Mouse (Mus musculus): ENCODE data around the gene Plxna2. TPM values are rescaled to one million over a fixed set of nuclear protein-coding genes. Genes with fewer than 3 reads are reported as not detected.

Gene Plxna2
- polyA plus RNA-seq, 1 experiment from 2014 or later = 27.9 TPM

- no peak overlapping the region for H3K4me3 ChIP-seq
- no peaks in the 10 kb centered on the region for H3K9me3 ChIP-seq (replicated peaks)
- no peak for ATAC-seq (ENCODE audit: low FRiP score)
- WGBS = 76% methylated on average over 2 of the region's 2 CpGs
- no peak overlapping the region for H3K9ac ChIP-seq
- 0 out of 2 replicates have a peak, but pooled peaks cover 13% of the 10 kb centered on the region for H3K36me3 ChIP-seq
- H3K4me1 ChIP-seq = peaks cover 39% of the 10 kb centered on the region
- peak overlapping the region; percentile 52; the same call in 1 of the 2 replicates for H3K27ac ChIP-seq
- no peaks in the 10 kb centered on the region for H3K27me3 ChIP-seq
- no peak overlapping the region for H3K4me2 ChIP-seq (replicated peaks)
These were observed 127.3 kb downstream of the Plxna2 start for GRCm38 (mm10) chr1:194745177-194745934.

GRCm38 (mm10) chr1:194746332-194747249, 128.6 kb downstream of the Plxna2 start:
- H3K9ac ChIP-seq = no peak overlapping the region
- peaks cover 26% of the 10 kb centered on the region for H3K36me3 ChIP-seq
- peak overlapping the region; percentile 52 for H3K27ac ChIP-seq
- H3K4me2 ChIP-seq (replicated peaks) = no peak overlapping the region
- WGBS = 24% methylated on average over 6 of the region's 6 CpGs
- H3K9me3 ChIP-seq (replicated peaks) = no peaks in the 10 kb centered on the region
- peaks cover 39% of the 10 kb centered on the region for H3K4me1 ChIP-seq
- H3K4me3 ChIP-seq = no peak overlapping the region
- ATAC-seq (ENCODE audit: low FRiP score) = peak; percentile 88
- H3K27me3 ChIP-seq = no peaks in the 10 kb centered on the region

- Histone ChIP-seq H3K36me3 (peaks cover 32% of the 10 kb centered on the region), H3K27ac (peak overlapping the region; percentile 52; the same call in 1 of the 2 replicates), H3K4me1 (peaks cover 39% of the 10 kb centered on the region), H3K27me3 (no peaks in the 10 kb centered on the region), H3K4me3 (no peak overlapping the region), H3K9me3 (replicated peaks) (no peaks in the 10 kb centered on the region), H3K9ac (no peak overlapping the region), H3K4me2 (replicated peaks) (no peak overlapping the region)
- ATAC-seq (ENCODE audit: low FRiP score) = peak; percentile 53
These were observed 129.2 kb downstream of the Plxna2 start for GRCm38 (mm10) chr1:194747258-194747657.

- H3K27me3 ChIP-seq = no peaks in the 10 kb centered on the region
- 0 out of 2 replicates have a peak, but pooled peaks cover 3% of the 10 kb centered on the region for H3K4me1 ChIP-seq
- no peak overlapping the region for H3K4me2 ChIP-seq (replicated peaks)
- ATAC-seq (ENCODE audit: low FRiP score) = no peak
- H3K36me3 ChIP-seq = peaks cover 60% of the 10 kb centered on the region
- no peak overlapping the region for H3K9ac ChIP-seq
- H3K27ac ChIP-seq = no peak overlapping the region
- no peaks in the 10 kb centered on the region for H3K9me3 ChIP-seq (replicated peaks)
- 46% methylated on average over 2 of the region's 2 CpGs for WGBS
- H3K4me3 ChIP-seq = no peak overlapping the region
These were observed 135.2 kb downstream of the Plxna2 start for GRCm38 (mm10) chr1:194753168-194753567.

GRCm38 (mm10) chr1:194756001-194756400, 138.0 kb downstream of the Plxna2 start:
- Histone ChIP-seq H3K4me2 (replicated peaks) (no peak overlapping the region), H3K36me3 (peaks cover 63% of the 10 kb centered on the region), H3K27me3 (no peaks in the 10 kb centered on the region), H3K4me1 (0 out of 2 replicates have a peak, but pooled peaks cover 3% of the 10 kb centered on the region), H3K9ac (no peak overlapping the region), H3K27ac (no peak overlapping the region), H3K9me3 (replicated peaks) (no peaks in the 10 kb centered on the region), H3K4me3 (no peak overlapping the region)
- no peak for ATAC-seq (ENCODE audit: low FRiP score)

- 81% methylated on average over 2 of the region's 2 CpGs for WGBS
- no peaks in the 10 kb centered on the region for H3K9me3 ChIP-seq (replicated peaks)
- no peak overlapping the region for H3K4me2 ChIP-seq (replicated peaks)
- 0 out of 2 replicates have a peak, but pooled peaks cover 3% of the 10 kb centered on the region for H3K4me1 ChIP-seq
- H3K27ac ChIP-seq = no peak overlapping the region
- no peaks in the 10 kb centered on the region for H3K27me3 ChIP-seq
- H3K36me3 ChIP-seq = peaks cover 58% of the 10 kb centered on the region
- ATAC-seq (ENCODE audit: low FRiP score) = no peak
- H3K9ac ChIP-seq = no peak overlapping the region
- no peak overlapping the region for H3K4me3 ChIP-seq
These were observed 138.4 kb downstream of the Plxna2 start for GRCm38 (mm10) chr1:194756409-194756808.

GRCm38 (mm10) chr1:194756863-194757262, 138.8 kb downstream of the Plxna2 start:
- WGBS = 62% methylated on average over 3 of the region's 3 CpGs
- no peak overlapping the region for H3K9ac ChIP-seq
- 0 out of 2 replicates have a peak, but pooled peaks have one; percentile 64 for ATAC-seq (ENCODE audit: low FRiP score)
- H3K4me1 ChIP-seq = 0 out of 2 replicates have a peak, but pooled peaks cover 3% of the 10 kb centered on the region
- no peak overlapping the region for H3K4me3 ChIP-seq
- no peaks in the 10 kb centered on the region for H3K9me3 ChIP-seq (replicated peaks)
- H3K4me2 ChIP-seq (replicated peaks) = no peak overlapping the region
- H3K27me3 ChIP-seq = no peaks in the 10 kb centered on the region
- no peak overlapping the region for H3K27ac ChIP-seq
- H3K36me3 ChIP-seq = peaks cover 57% of the 10 kb centered on the region

- Histone ChIP-seq H3K27ac (no peak overlapping the region), H3K9ac (no peak overlapping the region), H3K27me3 (no peaks in the 10 kb centered on the region), H3K4me2 (replicated peaks) (no peak overlapping the region), H3K4me3 (no peak overlapping the region), H3K4me1 (no peaks in the 10 kb centered on the region), H3K36me3 (peaks cover 73% of the 10 kb centered on the region), H3K9me3 (replicated peaks) (no peaks in the 10 kb centered on the region)
- no peak for ATAC-seq (ENCODE audit: low FRiP score)
- WGBS = 84% methylated on average over 2 of the region's 2 CpGs
These were observed 143.6 kb downstream of the Plxna2 start for GRCm38 (mm10) chr1:194761432-194762212.

GRCm38 (mm10) chr1:194762896-194763295, 144.9 kb downstream of the Plxna2 start:
- Histone ChIP-seq H3K27me3 (no peaks in the 10 kb centered on the region), H3K9ac (no peak overlapping the region), H3K4me3 (no peak overlapping the region), H3K9me3 (replicated peaks) (no peaks in the 10 kb centered on the region), H3K4me1 (no peaks in the 10 kb centered on the region), H3K36me3 (peaks cover 69% of the 10 kb centered on the region), H3K4me2 (replicated peaks) (no peak overlapping the region), H3K27ac (no peak overlapping the region)
- WGBS = 79% methylated on average over 5 of the region's 5 CpGs
- ATAC-seq (ENCODE audit: low FRiP score) = no peak

- Histone ChIP-seq H3K4me3 (no peak overlapping the region), H3K36me3 (peaks cover 54% of the 10 kb centered on the region), H3K9me3 (replicated peaks) (no peaks in the 10 kb centered on the region), H3K4me1 (no peaks in the 10 kb centered on the region), H3K27ac (no peak overlapping the region), H3K4me2 (replicated peaks) (no peak overlapping the region), H3K27me3 (no peaks in the 10 kb centered on the region), H3K9ac (no peak overlapping the region)
- ATAC-seq (ENCODE audit: low FRiP score) = no peak
These were observed 146.9 kb downstream of the Plxna2 start for GRCm38 (mm10) chr1:194764951-194765350.

- no peaks in the 10 kb centered on the region for H3K27me3 ChIP-seq
- no peak for ATAC-seq (ENCODE audit: low FRiP score)
- WGBS = 88% methylated on average over 1 of the region's 1 CpGs
- no peak overlapping the region for H3K4me2 ChIP-seq (replicated peaks)
- H3K4me3 ChIP-seq = no peak overlapping the region
- H3K36me3 ChIP-seq = peaks cover 35% of the 10 kb centered on the region
- no peaks in the 10 kb centered on the region for H3K9me3 ChIP-seq (replicated peaks)
- no peak overlapping the region for H3K9ac ChIP-seq
- H3K4me1 ChIP-seq = no peaks in the 10 kb centered on the region
- H3K27ac ChIP-seq = no peak overlapping the region
These were observed 150.8 kb downstream of the Plxna2 start for GRCm38 (mm10) chr1:194768799-194769198.

GRCm38 (mm10) chr1:194772053-194772452, 154.0 kb downstream of the Plxna2 start:
- Histone ChIP-seq H3K27ac (no peak overlapping the region), H3K27me3 (no peaks in the 10 kb centered on the region), H3K4me2 (replicated peaks) (no peak overlapping the region), H3K9ac (no peak overlapping the region), H3K4me1 (no peaks in the 10 kb centered on the region), H3K36me3 (peaks cover 6% of the 10 kb centered on the region), H3K4me3 (no peak overlapping the region), H3K9me3 (replicated peaks) (no peaks in the 10 kb centered on the region)
- ATAC-seq (ENCODE audit: low FRiP score) = peak; percentile 26; the same call in 1 of the 2 replicates
- WGBS = 59% methylated on average over 3 of the region's 3 CpGs

All from hindbrain, embryonic 12.5 days (tissue).